20 mouse cellular contexts compared by ENCODE assay signal in the genomic region with DNA sequence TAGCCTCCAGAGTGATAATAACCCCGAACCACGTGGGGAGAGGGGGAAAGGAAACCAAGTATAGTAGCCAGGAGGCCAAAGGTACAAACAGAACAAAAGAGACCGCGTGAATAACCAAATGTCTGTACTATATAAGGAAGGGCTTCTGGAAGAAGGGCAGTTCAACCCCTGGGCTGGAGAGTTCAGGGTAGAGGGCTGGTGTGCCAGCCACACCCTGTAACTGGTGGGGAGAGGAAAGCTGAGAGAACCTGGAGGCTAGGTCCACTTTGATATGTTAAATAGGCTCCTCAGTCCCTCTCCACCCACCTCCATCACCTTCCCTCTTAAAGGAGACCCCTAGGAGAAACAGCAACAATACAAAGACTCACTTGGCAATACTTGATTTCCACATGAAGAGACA.
"Had no signal": no experiment of that assay in that cellular context is flagged by ENCODE, and none has a peak within 500 bp of the region (broad histone marks: within the 10 kb centered on the region; RNA-seq: fewer than 3 reads in every experiment).

No protein-coding gene starts in this region.

- H3K9me3 ChIP-seq: heart, embryonic 10.5 days; heart, embryonic 12.5 days; hindbrain, embryonic 10.5 days; hindbrain, embryonic 12.5 days; kidney, embryonic 15.5 days; limb, embryonic 13.5 days; limb, embryonic 15.5 days; liver, embryonic 12.5 days had no signal

- H3K4me1 ChIP-seq: heart, embryonic 12.5 days; hindbrain, embryonic 12.5 days; limb, embryonic 15.5 days had no signal

- DNase-seq: gastrocnemius, postnatal 25 days; heart, adult 18-20 months; heart, postnatal 10 days; heart, postnatal 4 days; kidney, adult 11 months; kidney, adult 2 months; kidney, adult 9 months; kidney, postnatal 14 days; kidney, postnatal 36 days; layer of hippocampus, adult 9-11 months; layer of hippocampus, postnatal 36 days; left cerebral cortex, postnatal 4 days had no signal

- H3K27me3 ChIP-seq: heart, embryonic 12.5 days; kidney, embryonic 15.5 days; limb, embryonic 15.5 days had no signal

- H3K4me3 ChIP-seq: heart, embryonic 10.5 days; heart, embryonic 12.5 days; hindbrain, embryonic 10.5 days; hindbrain, embryonic 12.5 days; kidney, embryonic 15.5 days; limb, embryonic 13.5 days; limb, embryonic 15.5 days; liver, embryonic 12.5 days had no signal

- H3K36me3 ChIP-seq: heart, embryonic 10.5 days; heart, embryonic 12.5 days; hindbrain, embryonic 10.5 days; hindbrain, embryonic 12.5 days; kidney, embryonic 15.5 days; limb, embryonic 13.5 days; limb, embryonic 15.5 days; liver, embryonic 12.5 days had no signal
